Mouse (Mus musculus) heart, adult 2 months (tissue): ENCODE measurements around the gene Olfr1082. TPM values are rescaled to one million over a fixed set of nuclear protein-coding genes. Genes with fewer than 3 reads are reported as not detected.
"Not testable (repeated sequence)": the region's sequence is repeated elsewhere in the genome, so short reads cannot be mapped to it uniquely, and the experiment has no call there.

Experiments
- DNase-seq, 2 experiments: peaks; one replicate each; pipeline ENCODE4 v3.0.0; 2021
- H3K27ac ChIP-seq: fragments of 200-600 bp; 2 replicates; pipeline ENCODE4 v1.8.1; 2022
- H3K27me3 ChIP-seq: fragments of 200-500 bp; 2 replicates; pipeline ENCODE4 v1.6.1; 2012; ENCODE audit warnings: mild to moderate bottlenecking, low read length, inconsistent platforms, mixed read lengths; ENCODE audit not compliant: control insufficient read depth, insufficient read depth
- H3K36me3 ChIP-seq: fragments of 200-500 bp; 2 replicates; pipeline ENCODE4 v1.6.1; 2012; ENCODE audit warnings: low read length, inconsistent platforms; ENCODE audit not compliant: control insufficient read depth, insufficient read depth
- H3K4me1 ChIP-seq: fragments of 200-500 bp; 2 replicates; pipeline ENCODE4 v1.6.1; 2011; ENCODE audit warnings: low read length; ENCODE audit not compliant: control insufficient read depth, insufficient read depth
- H3K4me3 ChIP-seq: fragments of 200-600 bp; 2 replicates; pipeline ENCODE4 v1.8.1; 2022
- H3K79me2 ChIP-seq: fragments of 200-500 bp; replicated peaks from 2 replicates; pipeline ENCODE4 v1.6.1; 2012; ENCODE audit warnings: mild to moderate bottlenecking, inconsistent platforms, low read length, moderate library complexity, mixed read lengths; ENCODE audit not compliant: control insufficient read depth, insufficient read depth
- H3K9ac ChIP-seq: fragments of 200-500 bp; 2 replicates; pipeline ENCODE4 v1.6.1; 2012; ENCODE audit warnings: low read depth, mild to moderate bottlenecking, control low read depth, inconsistent platforms, low read length, mixed read lengths
- WGBS: fragments of 180-500 bp; shearing (Covaris S2); methylation state at CpG from one replicate; pipeline ENCODE4 v1.1.7; 2018; 5-methylcytosine and 5-hydroxymethylcytosine counted together
- intact Hi-C: fragments of 180-260 bp; cut with DNase I; formaldehyde crosslinking; loops from one replicate; pipeline ENCODE4 v1.15.1; 2025
- long read RNA-seq: library from polyadenylated mRNA; stranded (forward); transcript quantifications from one replicate; pipeline ENCODE4 v2.0.0, GENCODE M21; 2021
- polyA plus RNA-seq: library from polyadenylated mRNA; depleted of rRNA; stranded (reverse); fragments of >200 nt; gene quantifications from 2 replicates; pipeline ENCODE4 v1.2.3, GENCODE M21; 2012; rRNA removed
- total RNA-seq, 2 experiments: library from RNA; stranded (reverse); gene quantifications; 2 replicates each; pipeline ENCODE4 v1.2.3; 2021

The Olfr1082 gene
- total RNA-seq (not detected), polyA plus RNA-seq (not detected in 2 replicates)
- long read RNA-seq = 0 reads

DNA sequence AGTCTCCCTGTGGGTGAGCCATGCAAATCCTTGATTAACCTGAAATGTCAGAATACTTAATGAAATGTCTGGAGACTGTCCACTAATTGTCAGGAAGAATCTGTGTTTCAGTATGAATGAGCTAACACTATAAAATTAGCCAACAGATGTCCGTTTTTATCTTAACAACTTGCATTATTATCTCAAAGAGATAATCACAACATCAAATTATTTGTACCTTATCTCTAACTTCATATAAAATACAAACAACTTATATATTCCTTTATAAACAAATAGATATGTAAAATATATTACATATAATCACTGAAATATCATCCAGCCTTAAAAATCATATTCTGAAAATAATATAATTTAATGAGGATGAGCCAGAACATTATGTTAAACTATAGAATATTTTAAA, at the start of gene Olfr1082:
Gene Olfr1082, minus strand, starts transcription at position 101 of the 400 bp plus-strand sequence.
- H3K4me1 ChIP-seq, DNase-seq, H3K27ac ChIP-seq, H3K4me3 ChIP-seq, H3K9ac ChIP-seq, H3K79me2 ChIP-seq, intact Hi-C loops, H3K27me3 ChIP-seq, H3K36me3 ChIP-seq: not testable (repeated sequence)
- WGBS = 19% methylated on average over 1 of the region's 1 CpGs

DNA sequence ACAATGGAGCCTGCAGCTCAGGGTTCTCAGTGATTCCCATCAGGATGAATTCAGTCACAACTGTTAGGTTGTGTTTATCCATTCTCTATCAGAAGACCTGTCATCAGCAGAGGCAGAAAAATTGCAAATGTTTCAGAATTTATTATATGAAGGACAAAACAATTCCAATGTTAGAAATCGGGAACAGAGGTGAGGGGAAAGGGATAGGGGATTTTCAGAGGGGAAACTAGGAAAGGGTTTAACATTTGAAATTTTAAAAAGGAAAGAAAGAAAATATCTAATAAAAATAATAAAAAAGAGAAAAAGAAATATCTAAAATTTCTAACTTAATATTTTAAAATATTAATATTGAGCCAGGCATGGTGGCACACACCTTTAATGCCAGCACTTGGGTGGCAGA, 40.9 kb upstream of the Olfr1082 start, which contains the start of gene Olfr1084:
Gene Olfr1084, minus strand, starts transcription at position 101 of the 400 bp plus-strand sequence.
- WGBS = 72% methylated on average over 1 of the region's 1 CpGs
- DNase-seq, H3K36me3 ChIP-seq, H3K4me3 ChIP-seq, H3K79me2 ChIP-seq, H3K27ac ChIP-seq, intact Hi-C loops, H3K27me3 ChIP-seq, H3K4me1 ChIP-seq, H3K9ac ChIP-seq: not testable (repeated sequence)

DNA sequence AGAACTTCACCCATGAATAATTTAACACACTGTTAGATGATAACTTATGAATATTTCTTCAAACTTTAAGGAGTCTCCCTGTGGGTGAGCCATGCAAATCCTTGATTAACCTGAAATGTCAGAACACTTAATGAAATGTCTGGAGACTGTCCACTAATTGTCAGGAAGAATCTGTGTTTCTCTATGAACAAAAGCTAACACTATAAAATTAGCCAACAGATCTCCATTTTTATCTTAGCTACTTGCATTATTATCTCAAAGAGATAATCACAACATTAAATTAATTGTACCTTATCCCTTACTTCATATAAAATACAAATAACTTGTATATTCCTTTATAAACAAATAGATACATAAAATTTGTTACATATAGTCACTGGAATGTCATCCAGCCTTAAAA, 40.6 kb downstream of the Olfr1082 start, which contains the start of gene Olfr1080:
Gene Olfr1080, minus strand, starts transcription at position 101 of the 400 bp plus-strand sequence.
- not testable (repeated sequence) for H3K27me3 ChIP-seq

More for the DNA sequence above, 40.6 kb downstream of the Olfr1082 start, which contains the start of gene Olfr1080:
- intact Hi-C loops, H3K9ac ChIP-seq, H3K79me2 ChIP-seq, H3K36me3 ChIP-seq, DNase-seq, H3K4me1 ChIP-seq, H3K4me3 ChIP-seq, H3K27ac ChIP-seq: not testable (repeated sequence)

Other genes starting within 250 kb of the Olfr1082 start
- not detected for gene Olfr1055, start 248.7 kb downstream of the Olfr1082 start, total RNA-seq
- gene Olfr1055, start 248.7 kb downstream of the Olfr1082 start, polyA plus RNA-seq = not detected in 2 replicates
- not detected for gene Olfr1056, start 236.5 kb downstream of the Olfr1082 start, total RNA-seq
- not detected in 2 replicates for gene Olfr1056, start 236.5 kb downstream of the Olfr1082 start, polyA plus RNA-seq
- gene Olfr1057, start 220.6 kb downstream of the Olfr1082 start, total RNA-seq = not detected
- gene Olfr1057, start 220.6 kb downstream of the Olfr1082 start, polyA plus RNA-seq = not detected in 2 replicates
- not detected for gene Olfr1058, start 210.4 kb downstream of the Olfr1082 start, total RNA-seq
- gene Olfr1058, start 210.4 kb downstream of the Olfr1082 start, polyA plus RNA-seq = not detected in 2 replicates
- gene Olfr1061, start 184.9 kb downstream of the Olfr1082 start, total RNA-seq = not detected
- not detected in 2 replicates for gene Olfr1061, start 184.9 kb downstream of the Olfr1082 start, polyA plus RNA-seq
- not detected for gene Olfr1062, start 172.2 kb downstream of the Olfr1082 start, total RNA-seq
- gene Olfr1062, start 172.2 kb downstream of the Olfr1082 start, polyA plus RNA-seq = not detected in 2 replicates
- not detected for gene Olfr1065, start 148.4 kb downstream of the Olfr1082 start, total RNA-seq
- not detected in 2 replicates for gene Olfr1065, start 148.4 kb downstream of the Olfr1082 start, polyA plus RNA-seq
- not detected for gene Olfr1066, start 142.7 kb downstream of the Olfr1082 start, total RNA-seq
- gene Olfr1066, start 142.7 kb downstream of the Olfr1082 start, polyA plus RNA-seq = not detected in 2 replicates
- not detected for gene Olfr228, start 111.6 kb downstream of the Olfr1082 start, total RNA-seq
- not detected in 2 replicates for gene Olfr228, start 111.6 kb downstream of the Olfr1082 start, polyA plus RNA-seq
- gene Olfr1076, start 90.5 kb downstream of the Olfr1082 start, total RNA-seq = not detected
- not detected in 2 replicates for gene Olfr1076, start 90.5 kb downstream of the Olfr1082 start, polyA plus RNA-seq
- gene Olfr1079, start 56.5 kb downstream of the Olfr1082 start, total RNA-seq = not detected
- gene Olfr1079, start 56.5 kb downstream of the Olfr1082 start, polyA plus RNA-seq = not detected in 2 replicates
- not detected for gene Olfr1080, start 40.7 kb downstream of the Olfr1082 start, total RNA-seq
- gene Olfr1080, start 40.7 kb downstream of the Olfr1082 start, polyA plus RNA-seq = not detected in 2 replicates
- gene Olfr1084, start 40.8 kb upstream of the Olfr1082 start, total RNA-seq = not detected
- gene Olfr1084, start 40.8 kb upstream of the Olfr1082 start, polyA plus RNA-seq = not detected in 2 replicates
- not detected for gene Olfr1085, start 63.1 kb upstream of the Olfr1082 start, total RNA-seq
- not detected in 2 replicates for gene Olfr1085, start 63.1 kb upstream of the Olfr1082 start, polyA plus RNA-seq
- gene Olfr1086, start 81.1 kb upstream of the Olfr1082 start, total RNA-seq = not detected
- not detected in 2 replicates for gene Olfr1086, start 81.1 kb upstream of the Olfr1082 start, polyA plus RNA-seq
- gene Olfr1087, start 99.4 kb upstream of the Olfr1082 start, total RNA-seq = not detected
- gene Olfr1087, start 99.4 kb upstream of the Olfr1082 start, polyA plus RNA-seq = not detected in 2 replicates
- not detected for gene Olfr1089, start 134.7 kb upstream of the Olfr1082 start, total RNA-seq
- not detected in 2 replicates for gene Olfr1089, start 134.7 kb upstream of the Olfr1082 start, polyA plus RNA-seq
- gene Olfr1090, start 160.0 kb upstream of the Olfr1082 start, total RNA-seq = not detected
- not detected in 2 replicates for gene Olfr1090, start 160.0 kb upstream of the Olfr1082 start, polyA plus RNA-seq
- not detected for gene Olfr1093, start 183.5 kb upstream of the Olfr1082 start, total RNA-seq
- not detected in 2 replicates for gene Olfr1093, start 183.5 kb upstream of the Olfr1082 start, polyA plus RNA-seq
- gene Olfr141, start 211.1 kb upstream of the Olfr1082 start, total RNA-seq = not detected
- gene Olfr141, start 211.1 kb upstream of the Olfr1082 start, polyA plus RNA-seq = not detected in 2 replicates
- gene Olfr1094, start 225.7 kb upstream of the Olfr1082 start, total RNA-seq = not detected
- not detected in 2 replicates for gene Olfr1094, start 225.7 kb upstream of the Olfr1082 start, polyA plus RNA-seq